Mouse (Mus musculus) thymus, adult 2 months (tissue): ENCODE data around the gene Soga1. TPM values are rescaled to one million over a fixed set of nuclear protein-coding genes. Genes with fewer than 3 reads are reported as not detected.

Source experiments
- DNase-seq: peaks from one replicate; pipeline ENCODE4 v3.0.0; 2021
- H3K27ac ChIP-seq: fragments of 200-500 bp; 2 replicates; pipeline ENCODE4 v1.5.1; 2012; ENCODE audit warnings: low read length, control low read depth; ENCODE audit not compliant: control insufficient read depth, insufficient read depth
- H3K27me3 ChIP-seq: fragments of 200-500 bp; 2 replicates; pipeline ENCODE4 v1.6.1; 2012; ENCODE audit warnings: mild to moderate bottlenecking, low read length, moderate library complexity, mixed read lengths; ENCODE audit not compliant: control insufficient read depth, insufficient read depth
- H3K36me3 ChIP-seq: fragments of 200-500 bp; 2 replicates; pipeline ENCODE4 v1.6.1; 2012; ENCODE audit warnings: mild to moderate bottlenecking, low read length, moderate library complexity; ENCODE audit not compliant: control insufficient read depth, insufficient read depth
- H3K4me1 ChIP-seq: fragments of 200-500 bp; replicated peaks from 2 replicates; pipeline ENCODE4 v1.6.1; 2012; ENCODE audit warnings: low read length; ENCODE audit not compliant: control insufficient read depth, insufficient read depth
- H3K4me3 ChIP-seq: fragments of 200-500 bp; 2 replicates; pipeline ENCODE4 v1.5.1; 2012; ENCODE audit warnings: mild to moderate bottlenecking, low read length, control low read depth, moderate library complexity; ENCODE audit not compliant: control insufficient read depth, insufficient read depth
- CTCF ChIP-seq: fragments of 200-500 bp; IDR thresholded peaks from 2 replicates; pipeline ENCODE4 v1.5.1; 2012; ENCODE audit warnings: mild to moderate bottlenecking, control low read depth, low read length, moderate library complexity, borderline replicate concordance; ENCODE audit not compliant: control insufficient read depth, poor library complexity, insufficient read depth; ENCODE audit errors: extremely low read depth
- POLR2A ChIP-seq: fragments of 200-500 bp; IDR thresholded peaks from 2 replicates; pipeline ENCODE4 v1.6.1; 2012; ENCODE audit warnings: mild to moderate bottlenecking, low read length, control low read depth, moderate library complexity; ENCODE audit not compliant: control insufficient read depth, poor library complexity, insufficient read depth; ENCODE audit errors: extremely low read depth
- WGBS: fragments of 180-500 bp; shearing (Covaris S2); methylation state at CpG from one replicate; pipeline ENCODE4 v1.1.7; 2018; 5-methylcytosine and 5-hydroxymethylcytosine counted together
- polyA plus RNA-seq: library from polyadenylated mRNA; depleted of rRNA; stranded (reverse); fragments of >200 nt; gene quantifications from 2 replicates; pipeline ENCODE4 v1.2.3, GENCODE M21; 2012

Soga1 gene
- polyA plus RNA-seq, 1 experiment, result 5.2 TPM

DNA sequence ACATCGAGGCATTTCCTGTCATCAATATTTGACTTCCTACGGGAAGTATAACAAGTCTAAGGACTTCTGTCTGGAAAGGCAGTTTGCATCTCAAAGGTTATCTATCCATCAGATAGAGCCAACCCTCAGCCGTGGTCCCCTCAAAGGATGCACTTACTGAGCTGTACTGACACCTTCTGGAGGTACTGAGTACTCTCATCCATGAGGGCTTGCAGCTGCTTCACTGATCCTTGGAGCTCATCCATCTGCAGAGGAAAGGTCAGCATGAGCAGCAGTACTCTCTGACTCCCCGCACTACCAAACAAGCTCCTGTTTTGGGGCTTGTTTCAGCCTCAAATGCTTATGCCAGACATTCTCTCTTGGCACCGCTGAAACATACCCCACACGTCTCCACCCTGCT, 82.5 kb downstream of the Soga1 start:
- H3K27ac ChIP-seq, result no peak overlapping the region
- TF ChIP-seq CTCF (no peak), POLR2A (no peak)
- no peaks in the 10 kb centered on the region; the same call in none of the 2 replicates for H3K36me3 ChIP-seq
- 74% methylated on average over 6 of the region's 6 CpGs for WGBS
- no peaks in the 10 kb centered on the region for H3K4me1 ChIP-seq
- no peak overlapping the region for H3K4me3 ChIP-seq
- DNase-seq, result peak; percentile 56
- no peaks in the 10 kb centered on the region for H3K27me3 ChIP-seq

DNA sequence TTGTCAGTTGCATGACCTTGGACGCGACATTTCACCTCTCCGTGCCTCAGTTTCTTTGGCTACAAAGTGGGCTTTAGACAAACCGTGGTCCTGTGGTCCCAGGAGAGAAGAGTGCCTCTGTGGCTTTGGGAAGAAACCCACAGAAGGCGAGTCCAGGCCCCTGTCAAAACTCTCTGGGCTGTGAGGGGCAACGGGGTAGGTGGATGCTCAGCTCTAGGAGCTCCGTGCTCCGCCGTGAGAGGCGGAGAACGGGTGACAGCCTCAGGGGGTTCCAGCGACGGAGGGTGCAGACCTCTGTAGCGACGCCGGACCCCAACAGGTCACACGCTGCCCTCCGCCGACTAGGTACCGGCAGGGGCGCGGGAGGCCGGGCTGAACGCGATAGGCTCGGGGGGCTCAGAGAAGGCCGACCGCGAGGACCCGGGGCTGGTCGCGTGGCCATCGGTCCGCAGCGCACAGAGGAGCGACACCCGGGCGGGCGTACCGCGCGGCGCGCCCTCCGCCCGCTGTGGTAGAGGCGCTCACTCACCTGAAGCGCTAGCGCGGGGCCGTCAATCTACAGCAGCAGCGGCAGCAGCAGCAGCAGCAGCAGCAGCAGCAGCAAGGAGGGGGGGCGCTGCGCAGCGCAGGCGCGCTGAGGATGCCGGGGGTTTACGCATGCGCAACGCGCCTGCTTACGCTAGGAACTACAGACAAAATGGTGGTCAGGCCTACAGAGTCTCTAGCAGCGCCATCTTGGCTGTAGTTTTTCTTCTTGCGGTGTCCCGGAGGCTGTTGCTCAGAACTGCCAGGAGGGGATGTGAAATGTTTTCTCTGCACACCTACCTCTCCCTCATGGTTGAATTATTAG, 87.4 kb downstream of the Soga1 start, which contains the start of gene Ndrg3:
TSS of gene Ndrg3 (minus strand) at position 587 of the 850 bp plus-strand sequence.
- H3K4me3 ChIP-seq, result peak within 1 kb of the TSS; percentile 83
- H3K27ac ChIP-seq, result no peak within 1 kb of the TSS
- WGBS, result under 1% methylated on average over 66 of the region's 66 CpGs
- peak; percentile 96 for DNase-seq
- H3K4me1 ChIP-seq, result peaks cover 7% of the 10 kb centered on the region
- TF ChIP-seq POLR2A, result peak; percentile 80
- peak; percentile 74; the same call in 1 of the 2 replicates for TF ChIP-seq CTCF
- no peaks in the 10 kb centered on the region for H3K27me3 ChIP-seq
- no peaks in the 10 kb centered on the region for H3K36me3 ChIP-seq

DNA sequence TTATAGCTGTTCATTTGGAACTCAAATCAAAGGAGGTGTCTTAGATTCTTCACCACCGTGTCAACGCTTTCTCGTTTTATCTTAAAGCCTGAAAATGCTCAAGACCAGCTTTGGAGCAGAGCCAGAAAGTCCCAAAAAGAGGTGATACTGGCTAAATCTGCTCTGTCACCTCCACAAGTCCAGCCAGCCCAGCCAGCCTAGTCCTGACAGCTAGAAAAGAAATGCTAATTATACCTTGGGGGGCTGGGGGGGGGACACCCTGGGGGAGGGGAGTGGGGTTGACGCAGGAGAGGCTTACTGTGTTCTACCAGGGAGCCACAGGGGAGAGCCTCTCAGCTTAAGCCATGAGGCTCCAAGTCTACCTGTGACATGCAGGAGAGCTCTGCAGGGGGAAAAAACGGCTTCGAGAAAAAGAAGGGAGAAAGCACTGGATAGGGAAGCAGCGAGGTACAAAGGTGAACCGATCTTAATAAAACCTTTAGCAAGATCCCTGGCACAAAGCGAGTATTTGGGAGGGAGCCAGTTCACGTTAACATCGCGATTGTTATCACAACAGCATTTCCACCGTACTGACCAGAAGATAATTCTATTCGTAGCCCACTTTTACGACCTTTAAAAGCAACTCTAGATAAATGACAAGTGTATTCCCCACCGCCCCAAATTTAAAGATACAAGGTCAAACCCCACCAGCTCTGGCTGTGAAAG, 88.2 kb downstream of the Soga1 start:
- peak; percentile 32 for DNase-seq
- TF ChIP-seq POLR2A, result no peak
- TF ChIP-seq CTCF, result no peak
- Histone ChIP-seq H3K36me3 (no peaks in the 10 kb centered on the region), H3K27me3 (no peaks in the 10 kb centered on the region), H3K4me1 (peaks cover 7% of the 10 kb centered on the region), H3K4me3 (peak overlapping the region; percentile 83), H3K27ac (no peak overlapping the region)
- 22% methylated on average over 16 of the region's 16 CpGs for WGBS

DNA sequence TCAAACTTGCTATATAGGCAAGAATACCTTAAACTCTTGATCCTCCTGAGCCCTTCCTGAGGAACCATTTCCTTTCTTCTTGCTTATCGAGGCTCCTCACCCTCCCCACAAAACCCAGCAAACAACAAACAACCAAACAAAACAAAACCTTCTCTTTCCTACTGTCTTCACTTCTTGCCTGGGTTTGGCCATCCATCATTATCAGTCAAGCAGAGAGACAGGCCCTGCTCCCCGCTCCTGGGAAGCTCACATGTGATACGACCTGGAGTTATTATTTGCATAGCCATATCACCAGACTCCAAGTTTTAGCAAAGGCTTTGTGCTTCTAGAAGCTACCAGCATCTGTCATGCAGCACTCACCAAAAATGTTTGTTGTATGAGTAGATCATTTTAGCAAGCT, 91.7 kb downstream of the Soga1 start:
- Histone ChIP-seq H3K27me3 (no peaks in the 10 kb centered on the region), H3K4me1 (peaks cover 9% of the 10 kb centered on the region), H3K36me3 (no peaks in the 10 kb centered on the region), H3K4me3 (no peak overlapping the region), H3K27ac (no peak overlapping the region)
- DNase-seq, result no peak
- WGBS, result 86% methylated on average over 3 of the region's 3 CpGs
- TF ChIP-seq CTCF (no peak), POLR2A (no peak)

DNA sequence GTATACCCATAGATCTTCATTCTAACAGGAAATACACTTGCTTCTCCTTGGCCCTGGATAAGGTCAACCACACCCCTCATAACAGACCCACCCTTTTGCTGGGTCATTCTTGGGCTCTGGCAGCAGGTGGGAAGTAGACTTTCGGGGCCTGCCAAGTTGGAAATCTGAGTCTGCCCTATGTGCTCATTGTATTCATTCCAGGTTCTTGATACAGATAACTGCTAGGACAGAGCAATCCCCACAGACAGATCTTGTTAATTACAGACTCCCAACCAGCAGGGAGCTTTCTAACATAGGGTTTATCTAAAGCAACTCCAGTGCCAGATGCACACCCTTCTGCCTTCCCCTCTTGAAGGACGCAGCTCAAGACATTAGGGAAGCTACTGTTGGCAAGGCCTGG, 96.2 kb downstream of the Soga1 start:
- no peaks in the 10 kb centered on the region for H3K36me3 ChIP-seq

DNA sequence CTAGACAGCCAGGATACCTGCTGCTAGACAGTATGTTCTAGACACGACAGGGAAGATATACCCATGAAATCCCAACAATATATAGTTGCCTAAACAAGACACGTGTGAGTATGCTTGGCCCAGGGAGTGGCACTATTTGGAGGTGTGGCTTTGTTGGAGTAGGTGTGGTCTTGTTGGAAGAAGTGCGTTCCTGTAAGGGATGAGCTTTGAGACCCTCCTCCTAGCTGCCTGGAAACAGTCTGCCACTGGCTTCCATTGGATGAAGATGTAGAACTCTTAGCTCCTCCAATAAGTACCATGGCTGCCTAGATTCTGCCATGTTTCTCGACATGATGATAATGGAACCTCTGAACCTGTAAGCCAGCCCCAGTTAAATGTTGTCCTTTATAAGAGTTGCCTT, 97.8 kb downstream of the Soga1 start:
- Histone ChIP-seq H3K4me3 (no peak overlapping the region), H3K36me3 (no peaks in the 10 kb centered on the region), H3K27ac (no peak overlapping the region), H3K4me1 (peaks cover 2% of the 10 kb centered on the region; the same call in 1 of the 2 replicates), H3K27me3 (no peaks in the 10 kb centered on the region)
- no peak for TF ChIP-seq CTCF
- WGBS, result 93% methylated on average over 4 of the region's 4 CpGs
- DNase-seq, result no peak

More for the DNA sequence above, 96.2 kb downstream of the Soga1 start:
- Histone ChIP-seq H3K27me3 (no peaks in the 10 kb centered on the region), H3K4me1 (peaks cover 2% of the 10 kb centered on the region; the same call in 1 of the 2 replicates), H3K4me3 (no peak overlapping the region), H3K27ac (no peak overlapping the region)
- WGBS, result 90% methylated on average over 2 of the region's 2 CpGs
- TF ChIP-seq POLR2A (no peak), CTCF (no peak)
- DNase-seq, result no peak
